Mouse (Mus musculus) hematopoietic stem cell, adult 5-6 weeks (primary cell): Measurements from ENCODE around the gene Gm28551. TPM values are rescaled to one million over a fixed set of nuclear protein-coding genes. Genes with fewer than 3 reads are reported as not detected.
"Not testable (repeated sequence)": the region's sequence is repeated elsewhere in the genome, so short reads cannot be mapped to it uniquely, and the experiment has no call there.

Experiments
- ATAC-seq, 2 experiments: fragments of 125-278 bp in 1 of 2; replicated peaks in 1 of 2; 2 replicates each; pipeline ENCODE4 v1.8.0; 2016 to 2017; ENCODE audit warnings: inconsistent platforms in 2 of 2, mild to moderate bottlenecking in 2 of 2, moderate number of reproducible peaks in 2 of 2, low read depth in 1 of 2, moderate TSS enrichment in 1 of 2; ENCODE audit not compliant: low FRiP score in 2 of 2, poor library complexity in 2 of 2, severe bottlenecking in 2 of 2, insufficient read depth in 1 of 2, low TSS enrichment in 1 of 2
- total RNA-seq: library from RNA; stranded (forward); fragments of 172-1452, 232-1000 nt; gene quantifications from 2 replicates; pipeline ENCODE4 v1.2.3, GENCODE M21; 2017

Gm28551 gene
- not detected in 2 replicates for total RNA-seq

DNA sequence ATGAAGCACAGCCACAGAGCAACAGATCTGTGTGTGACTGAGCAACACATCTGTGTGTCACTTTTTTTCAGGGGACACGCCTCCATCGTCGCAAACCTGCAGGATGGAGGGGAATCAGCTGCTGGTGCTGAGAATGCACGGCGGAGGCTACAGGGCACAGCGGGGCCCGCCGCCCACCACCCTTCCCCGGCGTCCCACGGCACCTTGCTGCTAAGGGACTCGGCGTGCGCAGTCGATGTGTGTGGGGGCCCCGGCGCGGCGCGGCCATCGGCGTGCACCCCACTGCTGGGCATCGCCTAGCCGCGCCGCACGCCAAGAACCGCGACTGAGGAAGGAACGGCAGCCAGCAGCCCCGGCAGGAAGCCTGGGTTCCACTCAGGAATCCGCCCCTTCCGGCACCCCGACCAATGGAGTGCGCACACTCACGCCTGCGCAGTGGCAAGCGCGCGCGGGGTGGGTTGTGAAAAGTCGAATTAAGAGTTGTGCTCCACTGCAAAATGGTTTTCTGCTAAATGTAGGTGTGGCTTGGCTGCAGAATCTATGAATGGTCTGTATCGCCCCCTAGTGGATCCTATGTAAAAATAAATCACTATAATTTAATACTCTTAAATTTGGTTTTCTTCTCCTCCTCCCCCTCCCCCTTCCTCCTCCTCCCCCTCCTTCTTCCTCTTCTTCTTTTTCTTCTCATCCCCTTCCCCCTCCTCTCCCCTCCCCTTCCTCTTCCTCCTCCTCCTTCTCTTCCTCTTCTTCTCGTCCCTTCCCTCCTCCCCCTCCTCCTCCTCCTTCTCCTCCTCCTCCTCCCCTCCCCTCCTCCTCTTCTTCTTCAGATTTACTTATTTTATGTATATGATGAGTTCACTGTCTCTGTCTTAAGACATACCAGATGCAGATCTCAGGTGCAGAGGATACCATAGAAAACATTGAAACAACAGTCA is at the start of gene Gm28551, which contains the start of the genes Asdurf and Asnsd1:
Gm28551 (minus strand) TSS at position 341 of the 935 bp plus-strand sequence.
Asdurf (minus strand) TSS at position 293 of the 935 bp plus-strand sequence.
Asnsd1 (minus strand) TSS at position 426 of the 935 bp plus-strand sequence.
- peak; percentile 100 for ATAC-seq

DNA sequence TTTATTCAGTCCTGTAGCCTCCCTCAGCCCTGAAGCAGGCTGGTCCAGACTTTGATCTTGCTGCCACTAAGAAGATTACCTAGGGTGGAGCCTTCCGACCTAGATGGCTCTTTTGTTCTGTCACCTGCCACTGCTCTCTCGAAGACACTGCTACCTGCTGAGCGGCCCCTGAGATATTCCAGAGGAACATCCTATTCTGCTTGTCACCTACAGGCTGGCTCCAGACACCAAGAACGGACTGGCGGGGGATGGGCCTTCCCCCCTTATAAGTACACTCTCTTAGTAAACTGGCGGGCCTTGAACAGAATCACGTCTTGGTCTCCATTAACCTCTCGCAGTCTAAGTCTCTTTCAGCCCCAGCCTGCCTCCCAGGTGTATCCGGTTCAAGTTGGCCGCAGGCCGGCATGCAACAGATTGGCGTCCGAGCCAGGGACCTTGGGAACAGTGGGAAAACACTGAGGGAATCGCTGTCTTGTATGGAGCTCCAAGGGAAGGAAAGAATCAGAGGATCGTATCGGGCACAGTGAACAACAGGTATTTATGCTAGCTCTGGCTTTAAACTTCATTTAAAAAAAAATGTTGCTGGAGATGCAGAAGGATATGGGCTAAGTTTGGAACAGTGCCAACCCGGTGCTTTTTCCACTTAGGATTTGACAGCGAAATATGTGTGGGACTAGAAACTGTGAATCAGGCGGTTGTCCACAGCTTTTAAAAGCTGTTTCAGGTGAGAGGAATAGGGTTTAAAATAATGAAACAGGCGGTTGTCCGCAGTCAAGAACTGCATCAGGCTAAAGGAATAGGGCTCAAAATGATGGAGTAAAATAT is 41.7 kb upstream of the Gm28551 start:
- ATAC-seq = not testable (repeated sequence)

DNA sequence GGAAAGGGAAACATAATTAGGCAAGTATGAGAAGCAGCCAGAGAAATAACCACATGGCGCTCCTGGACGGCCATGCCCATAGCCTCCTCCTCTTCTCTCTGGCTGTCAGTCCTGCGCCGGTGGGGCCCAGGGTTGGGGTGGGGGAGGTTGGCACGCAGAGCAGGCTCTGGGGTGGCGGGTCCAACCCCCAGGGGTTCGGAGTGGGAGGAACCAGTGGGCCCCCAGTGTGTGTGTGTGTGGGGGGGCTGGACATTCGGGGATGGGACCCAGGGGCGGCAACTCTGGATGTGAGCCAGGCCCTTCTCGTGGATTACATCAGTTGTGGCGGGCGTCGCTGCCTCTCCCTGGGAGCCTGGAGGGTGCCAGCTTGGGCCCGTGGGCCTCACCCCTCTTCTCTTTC is 36.3 kb upstream of the Gm28551 start:
- no peak for ATAC-seq

DNA sequence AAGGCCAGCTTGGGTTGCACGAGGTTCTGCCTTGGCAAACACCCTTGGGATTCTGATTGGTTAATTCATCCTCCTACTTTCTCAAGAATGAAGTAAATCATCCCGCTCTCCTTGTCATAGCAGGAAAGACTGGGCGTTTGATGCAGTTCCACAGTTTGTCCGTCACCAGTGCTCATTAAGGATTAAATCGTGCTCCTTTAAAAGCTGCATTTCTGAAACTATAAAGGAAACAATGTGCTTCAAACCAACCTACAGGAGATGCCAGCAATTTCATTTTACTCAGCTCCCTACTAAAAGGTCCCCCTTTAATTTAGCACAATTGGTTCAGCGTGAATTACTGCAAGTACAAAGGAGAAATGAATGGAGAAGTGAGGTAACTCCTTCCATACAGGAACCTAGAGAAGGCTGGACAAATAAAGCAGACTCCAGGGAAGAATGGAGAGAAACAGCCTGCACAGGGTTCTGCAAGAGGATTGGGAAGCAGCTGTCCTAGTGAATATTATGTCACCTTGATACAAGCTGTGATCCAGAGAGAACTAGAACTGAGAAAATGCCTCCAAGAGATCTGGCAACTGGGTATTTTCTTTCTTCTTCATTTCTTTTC is 31.7 kb upstream of the Gm28551 start:
- no peak for ATAC-seq

DNA sequence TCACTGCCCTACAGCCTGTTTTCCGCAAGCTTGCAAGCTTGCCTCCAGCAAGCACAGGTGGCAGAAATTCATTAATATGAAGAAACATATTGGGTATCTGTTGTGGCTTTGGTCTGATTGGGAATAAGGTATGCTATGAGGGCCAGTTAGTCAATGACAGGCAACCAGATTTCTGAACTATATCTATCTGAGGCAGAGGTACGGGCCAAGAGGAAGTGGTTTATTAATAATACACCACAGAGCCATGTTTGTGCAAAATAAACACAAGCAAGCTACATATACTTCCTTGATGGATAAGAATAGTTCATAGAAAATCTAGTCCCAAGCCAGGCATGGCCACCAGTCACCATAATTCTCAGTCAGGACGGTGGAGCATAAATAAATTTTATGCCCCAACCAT is 25.3 kb upstream of the Gm28551 start:
- no peak for ATAC-seq

DNA sequence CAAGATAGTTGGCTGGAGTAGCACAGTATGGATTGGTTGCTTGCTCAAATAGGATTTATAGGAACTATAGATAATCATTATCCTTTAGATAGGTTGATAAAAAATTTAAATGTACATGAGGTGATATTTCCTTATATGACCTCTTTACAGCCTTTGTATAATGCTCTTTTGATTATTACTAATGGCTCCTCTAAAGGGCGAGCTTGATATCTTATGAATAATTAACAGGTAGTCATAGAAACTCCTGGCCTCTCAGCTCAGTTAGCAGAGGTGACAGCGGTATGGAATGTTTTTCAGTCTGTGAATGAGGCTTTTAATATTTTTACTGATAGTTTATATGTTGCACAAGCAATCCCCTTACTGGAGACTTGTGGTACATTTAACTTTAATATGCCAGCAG is 23.5 kb upstream of the Gm28551 start:
- ATAC-seq = not testable (repeated sequence)

DNA sequence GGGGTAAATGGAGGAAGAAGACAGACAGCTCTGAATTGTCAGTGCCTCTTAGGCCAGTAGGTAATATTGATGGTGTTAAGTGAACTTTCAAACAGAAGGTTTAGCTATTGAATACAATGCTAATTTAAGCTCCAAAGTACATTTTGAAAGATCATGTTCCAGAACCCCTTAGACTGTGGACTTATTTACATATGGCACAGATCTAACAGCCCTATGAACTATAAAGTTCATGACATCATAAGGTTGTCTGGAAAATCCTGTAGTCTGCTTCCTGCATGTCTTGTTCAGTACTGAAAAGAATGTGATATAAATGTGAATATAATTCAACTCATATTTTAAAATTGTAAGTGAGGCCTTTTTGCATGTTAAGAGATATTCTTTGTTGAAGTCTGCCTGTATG is 6.5 kb upstream of the Gm28551 start:
- no peak for ATAC-seq

DNA sequence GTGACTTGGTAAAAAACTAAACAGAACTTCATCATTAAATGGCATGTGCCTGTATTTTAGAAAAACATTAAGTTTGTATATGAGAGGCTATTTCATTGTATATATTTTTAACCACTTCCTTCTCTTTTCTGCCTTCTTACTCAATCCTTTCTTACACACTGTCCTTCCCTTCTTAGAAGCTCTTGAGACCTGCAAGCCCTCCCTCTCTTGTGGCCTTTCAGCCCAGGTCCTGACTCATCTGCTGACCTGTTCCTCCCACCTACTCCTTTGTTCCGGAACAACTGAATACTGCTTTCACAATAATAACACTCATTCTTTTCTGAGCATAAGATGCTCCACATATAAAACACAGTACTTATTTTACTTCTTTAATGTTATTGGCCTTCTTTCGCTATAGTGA is 11.4 kb downstream of the Gm28551 start:
- ATAC-seq = peak in 1 of 2 experiments; percentile 72; a peak in 2 of 4 replicates

DNA sequence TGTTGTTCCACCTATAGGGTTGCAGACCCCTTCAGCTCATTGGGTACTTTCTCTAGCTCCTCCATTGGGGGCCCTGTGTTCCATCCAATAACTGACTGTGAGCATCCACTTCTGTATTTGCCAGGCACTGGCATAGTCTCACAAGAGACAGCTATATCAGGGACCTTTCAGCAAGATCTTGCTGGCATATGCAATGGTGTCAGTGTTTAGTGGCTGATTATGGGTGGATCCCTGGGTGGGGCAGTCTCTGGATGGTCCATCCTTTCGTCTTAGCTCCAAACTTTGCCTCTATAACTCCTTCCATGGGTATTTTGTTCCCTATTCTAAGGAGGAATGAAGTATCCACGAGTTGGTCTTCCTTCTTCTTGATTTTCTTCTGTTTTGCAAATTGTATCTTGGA is 15.1 kb downstream of the Gm28551 start:
- not testable (repeated sequence) for ATAC-seq

DNA sequence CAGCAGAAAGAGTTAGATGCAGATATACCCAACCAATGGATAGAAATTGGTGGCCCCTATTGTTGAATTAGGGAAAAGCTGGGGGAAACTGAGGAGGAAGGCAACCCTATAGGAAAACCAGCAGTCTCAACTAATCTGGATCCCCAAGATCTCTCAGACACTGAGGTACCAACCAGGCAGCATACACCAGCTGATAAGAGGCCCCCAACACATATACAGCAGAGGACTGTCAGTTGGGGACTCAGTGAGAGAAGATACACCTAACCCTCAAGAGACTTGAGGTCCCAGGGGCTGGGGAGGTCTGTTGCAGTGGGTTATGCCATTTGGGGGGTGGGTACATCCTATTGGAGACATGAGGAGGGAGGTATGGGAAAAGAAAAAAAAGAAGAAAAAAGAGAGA is 17.0 kb downstream of the Gm28551 start:
- ATAC-seq = no peak

DNA sequence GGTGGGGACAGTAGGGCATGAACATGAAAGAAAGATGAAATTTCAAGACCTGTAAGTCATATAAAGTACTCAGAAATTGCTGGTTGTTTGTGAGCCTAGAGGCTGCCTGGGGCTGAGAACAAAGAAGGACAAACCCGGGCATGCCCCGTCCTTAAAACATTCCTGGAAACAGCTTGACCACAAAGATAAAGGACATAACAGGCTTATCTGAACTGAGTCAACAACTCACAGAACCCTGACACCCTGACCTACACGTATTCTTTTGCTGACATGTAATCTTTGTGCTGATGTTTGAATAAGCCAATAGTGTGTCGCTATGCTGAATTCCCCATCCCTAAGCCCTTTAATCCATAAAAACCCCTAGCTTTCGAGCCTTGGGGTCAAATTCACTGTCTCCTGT is 18.9 kb downstream of the Gm28551 start:
- not testable (repeated sequence) for ATAC-seq

DNA sequence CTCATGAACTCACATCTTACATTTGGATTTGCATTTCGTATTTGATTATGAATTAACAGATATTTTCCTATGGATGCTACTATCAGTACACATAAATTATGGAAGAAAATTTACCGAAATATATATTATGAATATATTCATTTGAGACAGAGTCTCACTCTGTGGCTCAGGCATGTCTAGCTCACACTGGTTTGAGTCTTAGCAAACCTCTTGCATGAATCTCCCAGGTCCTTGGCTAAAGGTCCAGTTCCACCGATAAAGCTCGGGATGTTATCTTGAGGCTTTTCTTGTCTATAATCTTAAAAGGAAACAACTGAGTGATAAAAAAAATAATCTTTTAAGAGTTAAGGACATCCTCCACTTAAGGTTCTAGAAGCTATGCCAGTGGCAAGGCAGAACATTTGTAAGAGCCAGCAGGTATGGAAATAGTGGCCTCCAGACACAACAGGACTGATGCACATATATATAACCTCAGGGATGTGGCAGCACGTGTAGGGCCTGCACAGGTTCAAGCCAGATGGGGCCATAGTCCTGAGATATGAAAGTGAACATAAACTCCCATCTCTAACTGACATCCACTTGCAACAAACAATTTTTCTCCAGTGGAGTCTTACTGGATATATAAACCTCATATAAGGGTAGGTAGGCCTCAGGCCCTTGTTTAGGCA is 27.5 kb downstream of the Gm28551 start:
- ATAC-seq = no peak

DNA sequence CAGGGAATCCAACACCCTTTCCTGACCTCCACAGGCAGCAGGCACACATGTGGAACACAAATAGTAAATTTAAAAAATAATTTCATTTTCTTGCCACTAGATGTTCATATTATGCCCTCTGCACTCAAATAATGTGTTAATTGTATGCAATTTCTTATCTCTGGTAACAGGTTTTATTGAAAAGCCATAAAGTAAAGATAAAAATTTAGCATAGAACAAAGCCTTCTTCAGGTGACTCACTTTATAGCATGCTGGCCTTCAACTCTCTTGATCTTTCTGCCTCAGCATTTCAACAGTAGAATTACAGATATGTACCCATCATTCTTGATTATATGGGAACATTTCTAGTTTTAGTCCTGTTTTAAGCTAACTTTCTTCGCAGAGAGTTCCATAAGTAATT is 28.2 kb downstream of the Gm28551 start:
- no peak for ATAC-seq

DNA sequence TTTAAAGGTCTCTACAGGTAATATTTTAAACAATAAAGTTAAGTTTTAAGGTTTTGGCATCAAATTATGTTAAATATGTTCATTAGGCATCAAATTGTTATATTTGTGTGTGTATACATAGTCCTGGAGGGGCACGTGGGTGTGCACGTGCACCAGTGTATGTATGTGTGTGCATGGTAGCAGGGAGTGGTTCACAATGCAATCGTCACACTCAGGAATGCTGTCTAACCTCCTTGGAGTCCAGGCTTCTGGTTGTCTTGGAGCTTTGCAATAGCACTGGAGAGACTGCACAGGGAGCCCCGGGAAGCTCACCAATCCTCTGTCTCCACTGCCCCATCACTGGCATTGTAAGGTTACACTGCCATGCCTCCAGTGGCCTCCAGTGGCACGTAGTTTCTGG is 29.2 kb downstream of the Gm28551 start:
- ATAC-seq = no peak

DNA sequence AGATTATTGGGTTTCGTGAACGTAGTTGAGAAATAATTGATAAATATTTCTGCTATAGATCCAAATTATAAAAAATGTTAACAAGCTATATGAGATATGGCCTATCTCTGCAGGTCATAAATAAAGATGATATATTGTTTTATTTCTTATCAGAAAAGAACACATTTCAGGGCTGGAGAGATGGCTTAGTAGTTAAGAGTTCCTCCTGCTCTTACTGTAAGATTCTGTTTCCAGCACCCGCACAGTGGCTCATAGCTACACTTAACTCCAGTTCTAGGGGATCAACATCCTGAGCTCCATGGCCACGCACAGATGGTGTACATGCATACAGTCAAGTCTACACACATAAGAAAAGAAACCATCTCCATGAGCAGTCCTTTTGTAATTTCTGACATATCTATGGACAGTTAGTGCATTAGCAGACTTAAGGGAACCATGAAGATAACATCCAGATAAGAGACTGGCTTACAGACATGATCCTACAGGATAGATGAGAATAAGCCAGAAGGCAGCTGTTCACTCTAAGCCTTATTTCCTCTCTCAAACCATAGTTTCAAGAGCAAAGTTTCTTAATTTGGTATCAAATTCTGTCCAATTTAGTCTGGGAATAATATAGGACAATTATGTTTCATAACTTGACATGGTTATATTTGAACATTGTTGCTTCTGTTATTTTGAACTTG is 30.7 kb downstream of the Gm28551 start:
- ATAC-seq = no peak

DNA sequence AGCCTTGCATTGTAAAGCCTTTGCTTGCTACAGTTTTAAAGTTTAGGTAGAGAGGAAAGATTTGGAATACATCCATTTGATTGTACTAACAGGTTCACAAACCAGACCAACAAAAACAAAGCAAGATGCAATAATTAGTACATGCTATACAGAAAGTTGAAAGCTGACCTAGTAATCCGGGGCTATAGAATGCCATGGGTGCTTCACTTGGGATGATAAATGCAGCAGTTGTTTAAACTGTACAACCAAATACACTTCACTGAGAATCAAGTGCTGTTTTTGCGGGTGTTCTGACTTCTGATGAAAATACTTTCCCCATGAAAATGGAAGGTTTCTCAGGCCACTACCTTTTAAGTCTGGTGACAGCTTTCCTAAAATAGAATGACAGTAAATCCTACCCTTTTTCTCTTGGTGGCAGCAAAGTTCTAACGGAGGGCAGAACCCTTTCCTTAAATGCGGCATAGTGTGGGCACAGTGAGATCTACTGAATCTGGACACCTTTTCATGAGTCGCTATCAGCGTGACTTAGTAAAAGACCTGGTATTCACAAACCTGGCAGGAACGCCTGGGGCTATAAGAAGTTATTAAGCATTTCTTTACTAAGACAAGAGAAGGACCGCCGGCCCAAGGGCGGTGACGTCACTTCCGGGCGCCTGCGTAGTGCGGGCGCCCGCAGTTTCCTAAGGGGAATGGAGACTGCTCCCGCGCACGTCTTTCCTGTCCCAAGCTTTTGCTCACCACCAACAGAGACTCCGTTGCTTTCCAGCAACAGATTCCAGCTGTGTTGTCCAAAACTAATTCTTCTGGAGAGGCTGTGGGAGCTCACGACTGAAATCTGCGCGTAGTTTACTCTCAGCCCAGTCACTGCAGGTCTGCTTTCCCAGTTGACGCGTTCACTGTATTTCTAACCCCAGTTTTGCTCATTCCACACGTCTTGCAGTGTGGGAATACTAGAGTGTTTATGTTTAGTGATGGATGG is 39.2 kb downstream of the Gm28551 start, which contains the start of gene Osgepl1:
Osgepl1 (plus strand) TSS at position 636 of the 979 bp plus-strand sequence.
- ATAC-seq = peak; percentile 97
